In genomic region chr8:122383039-122383438, GRCm38 (mm10) we compare ENCODE assay signal across 27 mouse cellular contexts. TPM values are rescaled to one million over a fixed set of nuclear protein-coding genes. Genes with fewer than 3 reads are reported as not detected.
DNase-seq lines count a peak whose midpoint lies in the region; ATAC-seq and TF ChIP-seq lines count a peak whose summit lies in the region.
"Had no signal": no experiment of that assay in that cellular context is flagged by ENCODE, and none has a peak within 500 bp of the region (broad histone marks: within the 10 kb centered on the region; RNA-seq: fewer than 3 reads in every experiment).

No protein-coding gene starts in this region.

- peaks cover 6% of the 10 kb centered on the region for H3K4me1 ChIP-seq in hindbrain, embryonic 12.5 days
- H3K4me1 ChIP-seq in hindbrain, embryonic 16.5 days (ENCODE audit: control insufficient read depth, insufficient read depth, low read depth, low read length): peaks cover 2% of the 10 kb centered on the region
- peaks cover 7% of the 10 kb centered on the region for H3K4me1 ChIP-seq in intestine, embryonic 16.5 days (ENCODE audit: control insufficient read depth, insufficient read depth, low read length)
- H3K4me1 ChIP-seq in intestine, embryonic 15.5 days (replicated peaks): peaks cover 3% of the 10 kb centered on the region; the same call in 1 of the 2 replicates
- peaks cover 24% of the 10 kb centered on the region for H3K4me1 ChIP-seq in liver, adult 2 months (ENCODE audit: control insufficient read depth, insufficient read depth, low read length)
- H3K4me1 ChIP-seq in liver, embryonic 12.5 days: peaks cover 33% of the 10 kb centered on the region
- peaks cover 6% of the 10 kb centered on the region; the same call in 1 of the 2 replicates for H3K4me1 ChIP-seq in liver, postnatal 0 days (ENCODE audit: insufficient read depth)

- no peak overlapping the region for H3K4me2 ChIP-seq in hindbrain, embryonic 12.5 days (replicated peaks)
- no peak overlapping the region for H3K4me2 ChIP-seq in hindbrain, embryonic 16.5 days (ENCODE audit: low read length)
- H3K4me2 ChIP-seq in intestine, embryonic 16.5 days (ENCODE audit: low read depth, low read length): no peak overlapping the region
- H3K4me2 ChIP-seq in intestine, embryonic 15.5 days (replicated peaks): no peak overlapping the region
- H3K4me2 ChIP-seq in liver, embryonic 12.5 days: no peak overlapping the region
- no peak overlapping the region for H3K4me2 ChIP-seq in liver, postnatal 0 days (ENCODE audit: low read depth, low read length)

- peaks cover 38% of the 10 kb centered on the region for H3K79me2 ChIP-seq in liver, adult 2 months (ENCODE audit: control insufficient read depth, insufficient read depth, low read length)

- DNase-seq in liver, adult 2 months (ENCODE audit: extremely low read depth, low read depth, low spot score): peak; percentile 83
- DNase-seq in liver, postnatal 0 days: no peak
- DNase-seq in liver: no peak
- DNase-seq: adrenal gland, adult 2 months; adrenal gland, adult 8-10 months; adrenal gland, postnatal 10 days; adrenal gland, postnatal 14 days; adrenal gland, postnatal 25 days; adrenal gland, postnatal 36 days; B cell, adult 2 months; cerebellum, adult 11 months; cerebellum, adult 11-12 months had no signal

- no peak for TF ChIP-seq EP300 in liver, postnatal 0 days (IDR thresholded peaks at IDR 0.05; ENCODE audit: low read depth)

- H3K27me3 ChIP-seq in hindbrain, embryonic 12.5 days: no peaks in the 10 kb centered on the region
- H3K27me3 ChIP-seq in hindbrain, embryonic 16.5 days (replicated peaks; ENCODE audit: control insufficient read depth, insufficient read depth, low read length): no peaks in the 10 kb centered on the region
- H3K27me3 ChIP-seq in intestine, embryonic 16.5 days (replicated peaks; ENCODE audit: control insufficient read depth, insufficient read depth, low read length): no peaks in the 10 kb centered on the region
- no peaks in the 10 kb centered on the region for H3K27me3 ChIP-seq in intestine, embryonic 15.5 days (replicated peaks)
- H3K27me3 ChIP-seq in liver, adult 2 months (ENCODE audit: control insufficient read depth, insufficient read depth, low read length): no peaks in the 10 kb centered on the region
- H3K27me3 ChIP-seq in liver, embryonic 12.5 days (replicated peaks): no peaks in the 10 kb centered on the region
- no peaks in the 10 kb centered on the region for H3K27me3 ChIP-seq in liver, postnatal 0 days (ENCODE audit: insufficient read depth, low read length)
- H3K27me3 ChIP-seq: CH12.LX, Patski had no signal

- no peak for ATAC-seq in hindbrain, embryonic 12.5 days (ENCODE audit: low FRiP score)
- ATAC-seq in hindbrain, embryonic 16.5 days: no peak
- ATAC-seq in intestine, embryonic 16.5 days: no peak
- ATAC-seq in intestine, embryonic 15.5 days: no peak
- no peak for ATAC-seq in liver, embryonic 12.5 days
- peak; percentile 60 for ATAC-seq in liver, postnatal 0 days
- ATAC-seq: activated CD4-positive, CD25-positive, alpha-beta regulatory T cell, adult 4 months; CD4-positive, CD25-positive, alpha-beta regulatory T cell, adult 4 months; Patski had no signal

- TF ChIP-seq POLR2A in liver, adult 2 months (IDR thresholded peaks at IDR 0.05; ENCODE audit: extremely low read depth, insufficient read depth, low read length): no peak

- H3K27ac ChIP-seq in hindbrain, embryonic 12.5 days: no peak overlapping the region
- no peak overlapping the region for H3K27ac ChIP-seq in hindbrain, embryonic 16.5 days (ENCODE audit: low read depth, low read length)
- H3K27ac ChIP-seq in intestine, embryonic 16.5 days (ENCODE audit: low read length): no peak overlapping the region
- no peak overlapping the region for H3K27ac ChIP-seq in intestine, embryonic 15.5 days
- peak overlapping the region; percentile 27; the same call in 1 of the 2 replicates for H3K27ac ChIP-seq in liver, adult 2 months (replicated peaks; ENCODE audit: insufficient read depth, low read depth, low read length)
- H3K27ac ChIP-seq in liver, embryonic 12.5 days: no peak overlapping the region
- H3K27ac ChIP-seq in liver, postnatal 0 days (ENCODE audit: low read depth): no peak overlapping the region

- peaks cover 60% of the 10 kb centered on the region for H3K36me3 ChIP-seq in hindbrain, embryonic 12.5 days
- H3K36me3 ChIP-seq in hindbrain, embryonic 16.5 days (ENCODE audit: control insufficient read depth, insufficient read depth, low read length): peaks cover 22% of the 10 kb centered on the region
- H3K36me3 ChIP-seq in intestine, embryonic 16.5 days (ENCODE audit: control insufficient read depth, insufficient read depth, low read length): peaks cover 37% of the 10 kb centered on the region
- peaks cover 50% of the 10 kb centered on the region for H3K36me3 ChIP-seq in intestine, embryonic 15.5 days
- peaks cover 25% of the 10 kb centered on the region for H3K36me3 ChIP-seq in liver, adult 2 months (ENCODE audit: control insufficient read depth, insufficient read depth, low read length)
- peaks cover 96% of the 10 kb centered on the region for H3K36me3 ChIP-seq in liver, embryonic 12.5 days
- H3K36me3 ChIP-seq in liver, postnatal 0 days (replicated peaks; ENCODE audit: insufficient read depth, low read length): peaks cover 48% of the 10 kb centered on the region

- H3K4me3 ChIP-seq in hindbrain, embryonic 12.5 days: no peak overlapping the region
- H3K4me3 ChIP-seq in hindbrain, embryonic 16.5 days (ENCODE audit: low read length): no peak overlapping the region
- H3K4me3 ChIP-seq in intestine, embryonic 16.5 days (ENCODE audit: low read length): no peak overlapping the region
- no peak overlapping the region for H3K4me3 ChIP-seq in intestine, embryonic 15.5 days (replicated peaks)
- H3K4me3 ChIP-seq in liver, adult 2 months (ENCODE audit: insufficient read depth, low read depth, low read length): no peak overlapping the region
- H3K4me3 ChIP-seq in liver, embryonic 12.5 days: no peak overlapping the region
- no peak overlapping the region for H3K4me3 ChIP-seq in liver, postnatal 0 days (ENCODE audit: low read depth, low read length)

- 90% methylated on average over 4 of the region's 4 CpGs for WGBS in hindbrain, embryonic 12.5 days
- 87% methylated on average over 4 of the region's 4 CpGs for WGBS in hindbrain, embryonic 16.5 days
- 64% methylated on average over 4 of the region's 4 CpGs for WGBS in intestine, embryonic 16.5 days
- WGBS in intestine, embryonic 15.5 days: 60% methylated on average over 4 of the region's 4 CpGs
- 36% methylated on average over 4 of the region's 4 CpGs for WGBS in liver, adult 2 months
- WGBS in liver, embryonic 12.5 days (ENCODE audit: insufficient replicate concordance): 77% methylated on average over 4 of the region's 4 CpGs
- 73% methylated on average over 4 of the region's 4 CpGs for WGBS in liver, postnatal 0 days (ENCODE audit: insufficient replicate concordance)

- 0 out of 2 replicates have a peak, but pooled peaks have one; percentile 14 for TF ChIP-seq CTCF in liver, adult 2 months (IDR thresholded peaks at IDR 0.05; ENCODE audit: low read depth, low read length)
- TF ChIP-seq CTCF in liver, postnatal 0 days (IDR thresholded peaks at IDR 0.05; ENCODE audit: low read depth): no peak

- H3K9ac ChIP-seq in hindbrain, embryonic 12.5 days: 0 out of 2 replicates have a peak overlapping the region, but pooled peaks have one; percentile 2
- H3K9ac ChIP-seq in hindbrain, embryonic 16.5 days (ENCODE audit: low read depth, low read length): no peak overlapping the region
- peak overlapping the region; percentile 29; the same call in 1 of the 2 replicates for H3K9ac ChIP-seq in intestine, embryonic 16.5 days (ENCODE audit: low read depth, low read length)
- H3K9ac ChIP-seq in intestine, embryonic 15.5 days: no peak overlapping the region
- H3K9ac ChIP-seq in liver, adult 2 months (ENCODE audit: low read depth, low read length): no peak overlapping the region
- no peak overlapping the region for H3K9ac ChIP-seq in liver, embryonic 12.5 days
- no peak overlapping the region for H3K9ac ChIP-seq in liver, postnatal 0 days (replicated peaks)

- no peaks in the 10 kb centered on the region for H3K9me3 ChIP-seq in hindbrain, embryonic 12.5 days (replicated peaks)
- no peaks in the 10 kb centered on the region for H3K9me3 ChIP-seq in hindbrain, embryonic 16.5 days (ENCODE audit: control insufficient read depth, low read length)
- no peaks in the 10 kb centered on the region for H3K9me3 ChIP-seq in intestine, embryonic 16.5 days (ENCODE audit: control insufficient read depth, low read length)
- H3K9me3 ChIP-seq in intestine, embryonic 15.5 days: no peaks in the 10 kb centered on the region
- no peaks in the 10 kb centered on the region for H3K9me3 ChIP-seq in liver, embryonic 12.5 days (replicated peaks)
- no peaks in the 10 kb centered on the region for H3K9me3 ChIP-seq in liver, postnatal 0 days (ENCODE audit: low read length)
- H3K9me3 ChIP-seq: G1E had no signal

RNA-seq across cellular contexts. Expression of gene Zc3h18, which starts 6.6 kb away (rescaled TPM):
- polyA plus RNA-seq in hindbrain, embryonic 12.5 days (2016; fragmentation: Nextera tagmentation; extraction: Ambion mirVana): 64.0 and 64.4 TPM in 2 replicates
- polyA plus RNA-seq in hindbrain, embryonic 16.5 days (2015; fragmentation: Nextera tagmentation; extraction: Ambion mirVana): 28.8 and 31.8 TPM in 2 replicates
- polyA plus RNA-seq in intestine, embryonic 16.5 days (2015; fragmentation: Nextera tagmentation; extraction: Ambion mirVana): 40.5 and 43.1 TPM in 2 replicates
- 53.9 and 54.0 TPM in 2 replicates for polyA plus RNA-seq in intestine, embryonic 15.5 days (2015; fragmentation: Nextera tagmentation; extraction: Ambion mirVana)
- total RNA-seq in liver, adult 2 months (2014; rRNA removed): 10.9 and 14.0 TPM in 2 replicates
- polyA plus RNA-seq in liver, adult 2 months (2012; rRNA removed): 18.3 and 22.3 TPM in 2 replicates
- polyA plus RNA-seq in liver, embryonic 12.5 days (2016; fragmentation: Nextera tagmentation; extraction: Ambion mirVana): 48.7 and 49.1 TPM in 2 replicates
- polyA plus RNA-seq in liver, postnatal 0 days (2015; fragmentation: Nextera tagmentation; extraction: Ambion mirVana): 12.8 and 15.6 TPM in 2 replicates

RNA-seq across cellular contexts. Expression of gene Trhr2, which starts 22.5 kb away (rescaled TPM):
- polyA plus RNA-seq in hindbrain, embryonic 12.5 days (2016; fragmentation: Nextera tagmentation; extraction: Ambion mirVana): not detected in 2 replicates
- polyA plus RNA-seq in hindbrain, embryonic 16.5 days (2015; fragmentation: Nextera tagmentation; extraction: Ambion mirVana): 0.39 and 0.60 TPM in 2 replicates
- not detected in 2 replicates for polyA plus RNA-seq in intestine, embryonic 16.5 days (2015; fragmentation: Nextera tagmentation; extraction: Ambion mirVana)
- not detected in 2 replicates for polyA plus RNA-seq in intestine, embryonic 15.5 days (2015; fragmentation: Nextera tagmentation; extraction: Ambion mirVana)
- total RNA-seq in liver, adult 2 months (2014; rRNA removed): not detected in 2 replicates
- not detected in 2 replicates for polyA plus RNA-seq in liver, adult 2 months (2012; rRNA removed)
- not detected in 2 replicates for polyA plus RNA-seq in liver, embryonic 12.5 days (2016; fragmentation: Nextera tagmentation; extraction: Ambion mirVana)
- not detected in 2 replicates for polyA plus RNA-seq in liver, postnatal 0 days (2015; fragmentation: Nextera tagmentation; extraction: Ambion mirVana)
- total RNA-seq: adrenal gland, adult 18-20 months; adrenal gland, adult 2 months; adrenal gland, adult 8-10 months; adrenal gland, postnatal 10 days; adrenal gland, postnatal 14 days; adrenal gland, postnatal 25 days; adrenal gland, postnatal 36 days; adrenal gland, postnatal 4 days; ES-E14; G1E had no signal
- polyA plus RNA-seq: activated CD4-positive, CD25-positive, alpha-beta regulatory T cell, adult 4 months; adrenal gland, adult 2 months; CD4-positive, CD25-positive, alpha-beta regulatory T cell, adult 4 months; G1E had no signal

RNA-seq across cellular contexts. Expression of gene Il17c, which starts 38.8 kb away (rescaled TPM):
- polyA plus RNA-seq in hindbrain, embryonic 12.5 days (2016; fragmentation: Nextera tagmentation; extraction: Ambion mirVana): not detected in 2 replicates
- not detected in 2 replicates for polyA plus RNA-seq in hindbrain, embryonic 16.5 days (2015; fragmentation: Nextera tagmentation; extraction: Ambion mirVana)
- polyA plus RNA-seq in intestine, embryonic 16.5 days (2015; fragmentation: Nextera tagmentation; extraction: Ambion mirVana): not detected in 2 replicates
- not detected in 2 replicates for polyA plus RNA-seq in intestine, embryonic 15.5 days (2015; fragmentation: Nextera tagmentation; extraction: Ambion mirVana)
- total RNA-seq in liver, adult 2 months (2014; rRNA removed): not detected in 2 replicates
- not detected in 2 replicates for polyA plus RNA-seq in liver, adult 2 months (2012; rRNA removed)
- polyA plus RNA-seq in liver, embryonic 12.5 days (2016; fragmentation: Nextera tagmentation; extraction: Ambion mirVana): not detected in 2 replicates
- not detected in 2 replicates for polyA plus RNA-seq in liver, postnatal 0 days (2015; fragmentation: Nextera tagmentation; extraction: Ambion mirVana)
- total RNA-seq: adrenal gland, adult 18-20 months; adrenal gland, adult 2 months; adrenal gland, postnatal 10 days; adrenal gland, postnatal 14 days; adrenal gland, postnatal 25 days; adrenal gland, postnatal 36 days; adrenal gland, postnatal 4 days; CH12.LX; ES-E14; G1E; MEL had no signal
- polyA plus RNA-seq: activated CD4-positive, CD25-positive, alpha-beta regulatory T cell, adult 4 months; G1E had no signal

RNA-seq across cellular contexts. Expression of gene Cyba, which starts 49.7 kb away (rescaled TPM):
- polyA plus RNA-seq in hindbrain, embryonic 12.5 days (2016; fragmentation: Nextera tagmentation; extraction: Ambion mirVana): 60.4 and 62.1 TPM in 2 replicates
- polyA plus RNA-seq in hindbrain, embryonic 16.5 days (2015; fragmentation: Nextera tagmentation; extraction: Ambion mirVana): 38.3 and 41.6 TPM in 2 replicates
- polyA plus RNA-seq in intestine, embryonic 16.5 days (2015; fragmentation: Nextera tagmentation; extraction: Ambion mirVana): 338 and 349 TPM in 2 replicates
- polyA plus RNA-seq in intestine, embryonic 15.5 days (2015; fragmentation: Nextera tagmentation; extraction: Ambion mirVana): 307 and 314 TPM in 2 replicates
- 13.9 and 23.4 TPM in 2 replicates for total RNA-seq in liver, adult 2 months (2014; rRNA removed)
- 24.4 and 34.2 TPM in 2 replicates for polyA plus RNA-seq in liver, adult 2 months (2012; rRNA removed)
- polyA plus RNA-seq in liver, embryonic 12.5 days (2016; fragmentation: Nextera tagmentation; extraction: Ambion mirVana): 149 and 160 TPM in 2 replicates
- 211 and 220 TPM in 2 replicates for polyA plus RNA-seq in liver, postnatal 0 days (2015; fragmentation: Nextera tagmentation; extraction: Ambion mirVana)
- polyA plus RNA-seq: C2C12 had no signal

Comparison
In these comparisons a context has a peak if more than half of its experiments do, and no peak if none do; other contexts are left out.
1. H3K9ac ChIP-seq: peak in hindbrain, embryonic 12.5 days (single experiment) and intestine, embryonic 16.5 days (single experiment); none in hindbrain, embryonic 16.5 days (single experiment), intestine, embryonic 15.5 days (single experiment), liver, adult 2 months (single experiment), liver, embryonic 12.5 days (single experiment) and liver, postnatal 0 days (single experiment).